9 mouse cellular contexts compared by ENCODE assay signal in genomic region chr4:136369727-136370126, GRCm38 (mm10). TPM values are rescaled to one million over a fixed set of nuclear protein-coding genes. Genes with fewer than 3 reads are reported as not detected.
A peak's percentile ranks its signal among the peaks of the same experiment; 100 is the strongest.
DNase-seq lines count a peak whose midpoint lies in the region; ATAC-seq and TF ChIP-seq lines count a peak whose summit lies in the region.
"Had no signal": no experiment of that assay in that cellular context is flagged by ENCODE, and none has a peak within 500 bp of the region (broad histone marks: within the 10 kb centered on the region; RNA-seq: fewer than 3 reads in every experiment).

No protein-coding gene starts in this region.

- no peak overlapping the region for H3K9ac ChIP-seq in kidney, postnatal 0 days (ENCODE audit: low read depth, low read length)
- H3K9ac ChIP-seq in kidney, embryonic 15.5 days, result no peak overlapping the region
- H3K9ac ChIP-seq in liver, embryonic 13.5 days, result no peak overlapping the region
- H3K9ac ChIP-seq: heart, embryonic 15.5 days had no signal

- 3% methylated on average over 3 of the region's 3 CpGs for WGBS in kidney, postnatal 0 days
- 3% methylated on average over 3 of the region's 3 CpGs for WGBS in kidney, embryonic 15.5 days
- whole genome bisulfite sequencing in liver, embryonic 13.5 days (ENCODE audit: insufficient replicate concordance), result 1% methylated on average over 3 of the region's 3 CpGs

- H3K4me1 ChIP-seq in kidney, postnatal 0 days (replicated peaks; ENCODE audit: insufficient read depth, low read length), result no peaks in the 10 kb centered on the region
- H3K4me1 ChIP-seq in kidney, embryonic 15.5 days, result peaks cover 11% of the 10 kb centered on the region
- H3K4me1 ChIP-seq in liver, embryonic 13.5 days (replicated peaks), result no peaks in the 10 kb centered on the region
- H3K4me1 ChIP-seq: heart, embryonic 15.5 days had no signal

- intact Hi-C loops in heart, postnatal 36 days (cut with DNase I), result loop anchor here (1.0 to 10.0 kb wide), 3 partner anchors 83 to 252 kb away; no protein-coding TSS in a partner anchor

- H3K27me3 ChIP-seq in kidney, postnatal 0 days (ENCODE audit: insufficient read depth, low read length), result no peaks in the 10 kb centered on the region
- no peaks in the 10 kb centered on the region for H3K27me3 ChIP-seq in kidney, embryonic 15.5 days
- no peaks in the 10 kb centered on the region for H3K27me3 ChIP-seq in liver, embryonic 13.5 days
- H3K27me3 ChIP-seq: heart, embryonic 15.5 days had no signal

- H3K4me2 ChIP-seq in kidney, postnatal 0 days (ENCODE audit: low read length), result no peak overlapping the region
- no peak overlapping the region for H3K4me2 ChIP-seq in kidney, embryonic 15.5 days
- H3K4me2 ChIP-seq in liver, embryonic 13.5 days, result no peak overlapping the region
- H3K4me2 ChIP-seq: heart, embryonic 15.5 days had no signal

- DNase-seq in kidney, postnatal 0 days (ENCODE audit: low spot score), result peak; percentile 86
- DNase-seq in MN1 (ENCODE audit: low spot score), result peak; percentile 83
- DNase-seq in c-Kit-negative CD71-positive TER-119-positive erythroid progenitor cells, embryonic 14.5 days (ENCODE audit: low read depth, low spot score), result peak; percentile 44
- DNase-seq in heart, postnatal 36 days, result peak; percentile 41 to 45
- peak; percentile 9 for DNase-seq in liver, embryonic 13.5 days
- DNase-seq in right cerebral cortex, postnatal 4 days, result peak; percentile 58

- no peak for ATAC-seq in kidney, postnatal 0 days (replicated peaks; ENCODE audit: low FRiP score, low read depth)
- ATAC-seq in kidney, embryonic 15.5 days (replicated peaks; ENCODE audit: low FRiP score), result no peak
- no peak for ATAC-seq in liver, embryonic 13.5 days (ENCODE audit: low read depth)
- ATAC-seq in erythroid progenitor cell, adult 5-6 weeks (replicated peaks; ENCODE audit: low FRiP score, poor library complexity, severe bottlenecking), result no peak

- H3K27ac ChIP-seq in kidney, postnatal 0 days, result no peak overlapping the region
- no peak overlapping the region for H3K27ac ChIP-seq in kidney, embryonic 15.5 days
- H3K27ac ChIP-seq in liver, embryonic 13.5 days, result no peak overlapping the region
- H3K27ac ChIP-seq: heart, embryonic 15.5 days had no signal

- TF ChIP-seq CTCF in kidney, postnatal 0 days (IDR thresholded peaks at IDR 0.05; ENCODE audit: low read depth), result peak; percentile 91

- no peaks in the 10 kb centered on the region for H3K36me3 ChIP-seq in kidney, postnatal 0 days (ENCODE audit: insufficient read depth, low read length)
- H3K36me3 ChIP-seq in kidney, embryonic 15.5 days, result no peaks in the 10 kb centered on the region
- no peaks in the 10 kb centered on the region for H3K36me3 ChIP-seq in liver, embryonic 13.5 days
- H3K36me3 ChIP-seq: heart, embryonic 15.5 days had no signal

- no peak overlapping the region for H3K4me3 ChIP-seq in kidney, postnatal 0 days (replicated peaks; ENCODE audit: low read depth, low read length)
- no peak overlapping the region for H3K4me3 ChIP-seq in kidney, embryonic 15.5 days (replicated peaks)
- H3K4me3 ChIP-seq in liver, embryonic 13.5 days (replicated peaks), result no peak overlapping the region
- H3K4me3 ChIP-seq: heart, embryonic 15.5 days had no signal

- H3K9me3 ChIP-seq in kidney, postnatal 0 days (replicated peaks; ENCODE audit: low read length), result no peaks in the 10 kb centered on the region
- H3K9me3 ChIP-seq in kidney, embryonic 15.5 days (replicated peaks), result no peaks in the 10 kb centered on the region
- H3K9me3 ChIP-seq in liver, embryonic 13.5 days (replicated peaks), result no peaks in the 10 kb centered on the region
- H3K9me3 ChIP-seq: heart, embryonic 15.5 days had no signal

RNA-seq across cellular contexts. Expression of gene Htr1d, which starts 53.6 kb away (rescaled TPM):
- 0.25 and 0.56 TPM in 2 replicates for polyA plus RNA-seq in kidney, postnatal 0 days (2015; fragmentation: Nextera tagmentation; extraction: Ambion mirVana)
- 0.21 and 0.44 TPM in 2 replicates for polyA plus RNA-seq in kidney, embryonic 15.5 days (2015; fragmentation: Nextera tagmentation; extraction: Ambion mirVana)
- not detected for total RNA-seq in heart, postnatal 36 days (2021)
- polyA plus RNA-seq in liver, embryonic 13.5 days (2015; fragmentation: Nextera tagmentation; extraction: Ambion mirVana), result 0.15 TPM in 1 of 2 replicates, not detected in the other
- total RNA-seq in erythroid progenitor cell, adult 5-6 weeks (2015; ENCODE audit: low replicate concordance), result not detected in 2 replicates
- total RNA-seq in erythroid progenitor cell, adult 5-6 weeks (2017; ENCODE audit: low replicate concordance), result not detected in 2 replicates

RNA-seq across cellular contexts. Expression of gene Hnrnpr, which starts 59.0 kb away (rescaled TPM):
- polyA plus RNA-seq in kidney, postnatal 0 days (2015; fragmentation: Nextera tagmentation; extraction: Ambion mirVana), result 121 and 130 TPM in 2 replicates
- 183 and 188 TPM in 2 replicates for polyA plus RNA-seq in kidney, embryonic 15.5 days (2015; fragmentation: Nextera tagmentation; extraction: Ambion mirVana)
- 10 to 100 TPM; 37.6 to 43.2 TPM for total RNA-seq in heart, postnatal 36 days (2021)
- 68.5 and 73.1 TPM in 2 replicates for polyA plus RNA-seq in liver, embryonic 13.5 days (2015; fragmentation: Nextera tagmentation; extraction: Ambion mirVana)
- total RNA-seq in erythroid progenitor cell, adult 5-6 weeks (2015; ENCODE audit: low replicate concordance), result 92.6 and 104 TPM in 2 replicates
- 188 and 198 TPM in 2 replicates for total RNA-seq in erythroid progenitor cell, adult 5-6 weeks (2017; ENCODE audit: low replicate concordance)

Comparison
In these comparisons a context has a peak if more than half of its experiments do, and no peak if none do; other contexts are left out.
1. DNase-seq: peak in every context shown above with its lines; median percentile 86 in kidney, postnatal 0 days; 83 in MN1; 58 in right cerebral cortex, postnatal 4 days; 44 in c-Kit-negative CD71-positive TER-119-positive erythroid progenitor cells, embryonic 14.5 days; 43 in heart, postnatal 36 days; 9 in liver, embryonic 13.5 days.